Mouse (Mus musculus) kidney, postnatal 14 days (tissue): ENCODE measurements at regions not wholly inside any gene's neighbourhood (a gene's known extent, or its start where the extent isn't known, plus 50 kb on each side); places are given as distances from the start of the nearest gene placed in this dataset.

Experiments used
- DNase-seq: peaks from one replicate; pipeline ENCODE4 v3.0.0; 2022; ENCODE audit warnings: mixed read lengths

- peak; percentile 30 for DNase-seq
These were observed 1397.2 kb upstream of the Cntnap5a start for GRCm38 (mm10) chr1:114287349-114287748.

- no peak for DNase-seq
These were observed 1354.0 kb upstream of the Cntnap5a start for GRCm38 (mm10) chr1:114330541-114330940.

GRCm38 (mm10) chr1:114358215-114358995, 1326.2 kb upstream of the Cntnap5a start:
- no peak for DNase-seq

- DNase-seq = peak; percentile 1
These were observed 1292.5 kb upstream of the Cntnap5a start for GRCm38 (mm10) chr1:114392034-114392433.
